25 mouse cellular contexts compared by ENCODE assay signal in the genomic region with DNA sequence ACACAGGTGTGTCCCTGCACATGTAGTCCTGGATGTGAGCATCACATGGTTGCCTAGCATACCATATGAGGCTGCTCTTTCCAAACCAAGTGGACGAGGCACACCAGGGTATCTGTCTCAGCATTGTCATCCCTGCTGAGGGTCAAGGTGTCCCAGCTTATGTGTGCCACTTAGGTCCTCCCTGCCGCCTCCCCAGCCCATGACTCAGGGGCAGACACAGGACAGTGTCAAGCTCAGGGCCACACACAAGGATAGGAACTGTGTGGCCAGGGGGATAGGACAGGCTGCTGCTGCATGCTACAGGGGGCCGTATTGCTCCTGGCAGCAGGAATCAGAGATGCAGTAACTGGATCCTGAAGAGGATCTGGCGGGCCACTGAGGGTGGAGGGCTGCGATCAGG. TPM values are rescaled to one million over a fixed set of nuclear protein-coding genes. Genes with fewer than 3 reads are reported as not detected.
DNase-seq lines count a peak whose midpoint lies in the region; ATAC-seq and TF ChIP-seq lines count a peak whose summit lies in the region.
"Had no signal": no experiment of that assay in that cellular context is flagged by ENCODE, and none has a peak within 500 bp of the region (broad histone marks: within the 10 kb centered on the region; RNA-seq: fewer than 3 reads in every experiment).

No protein-coding gene starts in this region.

- TF ChIP-seq CTCF in forebrain, postnatal 0 days (IDR thresholded peaks at IDR 0.05; ENCODE audit: low read depth): no peak

- WGBS in forebrain, embryonic 10.5 days: 81% methylated on average over 5 of the region's 5 CpGs
- 78% methylated on average over 5 of the region's 5 CpGs for WGBS in forebrain, postnatal 0 days
- 59% methylated on average over 5 of the region's 5 CpGs for WGBS in kidney, embryonic 15.5 days
- 73% methylated on average over 5 of the region's 5 CpGs for WGBS in embryonic facial prominence, embryonic 10.5 days
- 78% methylated on average over 5 of the region's 5 CpGs for WGBS in limb, embryonic 10.5 days

- DNase-seq in forebrain, embryonic 10.5 days (ENCODE audit: extremely low spot score, low spot score): no peak
- DNase-seq in forebrain, postnatal 0 days: no peak
- DNase-seq in kidney, postnatal 10 days: no peak
- DNase-seq in embryonic facial prominence, embryonic 10.5 days (ENCODE audit: low spot score): no peak
- DNase-seq in limb, embryonic 10.5 days (ENCODE audit: low spot score): no peak
- DNase-seq: B cell, adult 2 months; thymus, adult 18-20 months; thymus, postnatal 36 days had no signal

- peaks cover 50% of the 10 kb centered on the region for H3K4me1 ChIP-seq in forebrain, embryonic 10.5 days
- H3K4me1 ChIP-seq in forebrain, postnatal 0 days (ENCODE audit: insufficient read depth): peaks cover 15% of the 10 kb centered on the region
- peaks cover 63% of the 10 kb centered on the region for H3K4me1 ChIP-seq in kidney, embryonic 15.5 days
- peaks cover 57% of the 10 kb centered on the region for H3K4me1 ChIP-seq in embryonic facial prominence, embryonic 10.5 days
- peaks cover 69% of the 10 kb centered on the region for H3K4me1 ChIP-seq in limb, embryonic 10.5 days

- no peaks in the 10 kb centered on the region for H3K27me3 ChIP-seq in forebrain, embryonic 10.5 days (ENCODE audit: poor library complexity, severe bottlenecking)
- H3K27me3 ChIP-seq in forebrain, postnatal 0 days (ENCODE audit: insufficient read depth, low read length): no peaks in the 10 kb centered on the region
- no peaks in the 10 kb centered on the region for H3K27me3 ChIP-seq in kidney, embryonic 15.5 days
- no peaks in the 10 kb centered on the region for H3K27me3 ChIP-seq in embryonic facial prominence, embryonic 10.5 days (replicated peaks; ENCODE audit: low read depth, poor library complexity, severe bottlenecking)
- no peaks in the 10 kb centered on the region for H3K27me3 ChIP-seq in limb, embryonic 10.5 days (ENCODE audit: low read depth, poor library complexity, severe bottlenecking)
- H3K27me3 ChIP-seq: embryonic facial prominence, embryonic 13.5 days; heart, embryonic 13.5 days; neural tube, embryonic 15.5 days; Patski had no signal

- peak overlapping the region; percentile 26; the same call in 1 of the 2 replicates for H3K27ac ChIP-seq in forebrain, embryonic 10.5 days
- H3K27ac ChIP-seq in forebrain, postnatal 0 days (ENCODE audit: low read depth, low read length): no peak overlapping the region
- H3K27ac ChIP-seq in kidney, embryonic 15.5 days: peak overlapping the region; percentile 68
- H3K27ac ChIP-seq in embryonic facial prominence, embryonic 10.5 days (replicated peaks): peak overlapping the region; percentile 41
- H3K27ac ChIP-seq in limb, embryonic 10.5 days: peak overlapping the region; percentile 86
- H3K27ac ChIP-seq: embryonic facial prominence, embryonic 13.5 days; heart, embryonic 13.5 days; neural tube, embryonic 15.5 days had no signal

- H3K4me2 ChIP-seq in forebrain, postnatal 0 days (ENCODE audit: low read depth): no peak overlapping the region
- no peak overlapping the region for H3K4me2 ChIP-seq in kidney, embryonic 15.5 days
- H3K4me2 ChIP-seq: embryonic facial prominence, embryonic 13.5 days; heart, embryonic 13.5 days; midbrain, embryonic 11.5 days; neural tube, embryonic 15.5 days had no signal

- ATAC-seq in forebrain, postnatal 0 days: no peak
- no peak for ATAC-seq in kidney, embryonic 15.5 days (replicated peaks; ENCODE audit: low FRiP score)
- ATAC-seq in activated CD4-positive, CD25-positive, alpha-beta regulatory T cell, adult 4 months: no peak
- ATAC-seq: forebrain, embryonic 14.5 days; Patski had no signal

- no peaks in the 10 kb centered on the region for H3K36me3 ChIP-seq in forebrain, embryonic 10.5 days (replicated peaks)
- no peaks in the 10 kb centered on the region for H3K36me3 ChIP-seq in forebrain, postnatal 0 days (ENCODE audit: insufficient read depth)
- H3K36me3 ChIP-seq in kidney, embryonic 15.5 days: no peaks in the 10 kb centered on the region
- no peaks in the 10 kb centered on the region for H3K36me3 ChIP-seq in embryonic facial prominence, embryonic 10.5 days (replicated peaks)
- H3K36me3 ChIP-seq in limb, embryonic 10.5 days: no peaks in the 10 kb centered on the region
- H3K36me3 ChIP-seq: embryonic facial prominence, embryonic 13.5 days; G1E; heart, embryonic 13.5 days; neural tube, embryonic 15.5 days had no signal

- 0 out of 2 replicates have a peak, but pooled peaks cover 2% of the 10 kb centered on the region for H3K9me3 ChIP-seq in forebrain, embryonic 10.5 days
- H3K9me3 ChIP-seq in forebrain, postnatal 0 days (ENCODE audit: low read length): no peaks in the 10 kb centered on the region
- no peaks in the 10 kb centered on the region for H3K9me3 ChIP-seq in kidney, embryonic 15.5 days (replicated peaks)
- H3K9me3 ChIP-seq in embryonic facial prominence, embryonic 10.5 days: no peaks in the 10 kb centered on the region
- H3K9me3 ChIP-seq in limb, embryonic 10.5 days (replicated peaks): no peaks in the 10 kb centered on the region
- H3K9me3 ChIP-seq: embryonic facial prominence, embryonic 13.5 days; G1E; heart, embryonic 13.5 days; neural tube, embryonic 15.5 days had no signal

- no peak overlapping the region for H3K4me3 ChIP-seq in forebrain, embryonic 10.5 days
- H3K4me3 ChIP-seq in forebrain, postnatal 0 days (ENCODE audit: low read depth, low read length): no peak overlapping the region
- H3K4me3 ChIP-seq in kidney, embryonic 15.5 days (replicated peaks): no peak overlapping the region
- no peak overlapping the region for H3K4me3 ChIP-seq in embryonic facial prominence, embryonic 10.5 days
- peak overlapping the region; percentile 1; the same call in 1 of the 2 replicates for H3K4me3 ChIP-seq in limb, embryonic 10.5 days
- H3K4me3 ChIP-seq: embryonic facial prominence, embryonic 13.5 days; erythroblast, embryonic 14.5 days; heart, embryonic 13.5 days; neural tube, embryonic 15.5 days had no signal

- H3K9ac ChIP-seq in forebrain, postnatal 0 days: no peak overlapping the region
- no peak overlapping the region for H3K9ac ChIP-seq in kidney, embryonic 15.5 days
- H3K9ac ChIP-seq: neural tube, embryonic 15.5 days had no signal

RNA-seq across cellular contexts. Expression of a gene that starts 0.6 kb away (rescaled TPM):
- 0.32 TPM in 1 of 2 replicates, not detected in the other for polyA plus RNA-seq in forebrain, embryonic 10.5 days (2016; fragmentation: Nextera tagmentation; extraction: Ambion mirVana)
- 0.29 TPM in 1 of 2 replicates, not detected in the other for total RNA-seq in forebrain, postnatal 0 days (2014; rRNA removed)
- 1.9 and 2.0 TPM in 2 replicates for polyA plus RNA-seq in forebrain, postnatal 0 days (2015; fragmentation: Nextera tagmentation; extraction: Ambion mirVana)
- polyA plus RNA-seq in kidney, embryonic 15.5 days (2015; fragmentation: Nextera tagmentation; extraction: Ambion mirVana): 1.1 and 1.2 TPM in 2 replicates
- polyA plus RNA-seq in embryonic facial prominence, embryonic 10.5 days (2016; fragmentation: Nextera tagmentation; extraction: Ambion mirVana): 0.10 and 0.19 TPM in 2 replicates
- polyA plus RNA-seq in limb, embryonic 10.5 days (2016; fragmentation: Nextera tagmentation; extraction: Ambion mirVana): 0.35 and 0.74 TPM in 2 replicates
- 1 to 10 TPM in 1 of 2 experiments, under 1 TPM in 1; 0.47 to 1.1 TPM for polyA plus RNA-seq in activated CD4-positive, CD25-positive, alpha-beta regulatory T cell, adult 4 months (2017; shearing (Covaris generic))
- total RNA-seq: CH12.LX; heart, adult 18-20 months; heart, postnatal 14 days; left cerebral cortex, adult 18-20 months; liver, adult 2 months had no signal
- polyA plus RNA-seq: erythroblast, embryonic 14.5 days; G1E; liver, adult 2 months; liver, embryonic 16.5 days; small intestine, adult 2 months had no signal

RNA-seq across cellular contexts. Expression of a gene that starts 12.4 kb away (rescaled TPM):
- polyA plus RNA-seq in forebrain, embryonic 10.5 days (2016; fragmentation: Nextera tagmentation; extraction: Ambion mirVana): 2,559 and 2,733 TPM in 2 replicates
- total RNA-seq in forebrain, postnatal 0 days (2014; rRNA removed): 2,455 and 2,516 TPM in 2 replicates
- 4,096 and 4,381 TPM in 2 replicates for polyA plus RNA-seq in forebrain, postnatal 0 days (2015; fragmentation: Nextera tagmentation; extraction: Ambion mirVana)
- 2,367 and 2,520 TPM in 2 replicates for polyA plus RNA-seq in kidney, embryonic 15.5 days (2015; fragmentation: Nextera tagmentation; extraction: Ambion mirVana)
- polyA plus RNA-seq in embryonic facial prominence, embryonic 10.5 days (2016; fragmentation: Nextera tagmentation; extraction: Ambion mirVana): 3,067 and 3,150 TPM in 2 replicates
- polyA plus RNA-seq in limb, embryonic 10.5 days (2016; fragmentation: Nextera tagmentation; extraction: Ambion mirVana): 3,099 and 3,197 TPM in 2 replicates
- 1,000 to 10,000 TPM; 2,904 to 3,852 TPM for polyA plus RNA-seq in activated CD4-positive, CD25-positive, alpha-beta regulatory T cell, adult 4 months (2017; shearing (Covaris generic))

RNA-seq across cellular contexts. Expression of a gene that starts 17.8 kb away (rescaled TPM):
- 33.8 and 36.0 TPM in 2 replicates for polyA plus RNA-seq in forebrain, embryonic 10.5 days (2016; fragmentation: Nextera tagmentation; extraction: Ambion mirVana)
- total RNA-seq in forebrain, postnatal 0 days (2014; rRNA removed): 107 and 132 TPM in 2 replicates
- 73.4 and 97.8 TPM in 2 replicates for polyA plus RNA-seq in forebrain, postnatal 0 days (2015; fragmentation: Nextera tagmentation; extraction: Ambion mirVana)
- 33.1 and 41.9 TPM in 2 replicates for polyA plus RNA-seq in kidney, embryonic 15.5 days (2015; fragmentation: Nextera tagmentation; extraction: Ambion mirVana)
- 38.3 and 39.0 TPM in 2 replicates for polyA plus RNA-seq in embryonic facial prominence, embryonic 10.5 days (2016; fragmentation: Nextera tagmentation; extraction: Ambion mirVana)
- 34.2 and 40.6 TPM in 2 replicates for polyA plus RNA-seq in limb, embryonic 10.5 days (2016; fragmentation: Nextera tagmentation; extraction: Ambion mirVana)
- 10 to 100 TPM; 12.2 to 18.7 TPM for polyA plus RNA-seq in activated CD4-positive, CD25-positive, alpha-beta regulatory T cell, adult 4 months (2017; shearing (Covaris generic))
